Mouse (Mus musculus) heart, adult 2 months (tissue): ENCODE measurements around the gene Cyb5r1.

Source experiments
- CTCF ChIP-seq: fragments of 200-600 bp; IDR thresholded peaks from 2 replicates; pipeline ENCODE4 v1.8.1; 2022; ENCODE audit warnings: antibody characterized with exemption, mild to moderate bottlenecking, moderate library complexity
- EP300 ChIP-seq: fragments of 200-500 bp; IDR thresholded peaks from 2 replicates; pipeline ENCODE4 v1.6.1; 2011; ENCODE audit warnings: low read depth, low read length, control low read depth; ENCODE audit not compliant: insufficient read depth

GRCm38 (mm10) chr1:134384581-134384980, 20.8 kb upstream of the Cyb5r1 start:
- TF ChIP-seq CTCF, result no peak
- no peak for TF ChIP-seq EP300
